Mouse (Mus musculus) embryonic fibroblast, embryonic 13.5 days (primary cell): ENCODE results near the gene Plpp7. TPM values are rescaled to one million over a fixed set of nuclear protein-coding genes. Genes with fewer than 3 reads are reported as not detected.

Experiments
- H3K27ac ChIP-seq: 2 replicates; pipeline ENCODE4 v1.5.1; 2012; ENCODE audit warnings: low read length, control low read depth, inconsistent platforms; ENCODE audit not compliant: insufficient read depth
- H3K4me1 ChIP-seq: 2 replicates; pipeline ENCODE4 v1.6.1; 2011; ENCODE audit warnings: low read length; ENCODE audit not compliant: control insufficient read depth, insufficient read depth
- H3K4me3 ChIP-seq: 2 replicates; pipeline ENCODE4 v1.5.1; 2011; ENCODE audit warnings: mild to moderate bottlenecking, control low read depth, low read length; ENCODE audit not compliant: insufficient read depth
- CTCF ChIP-seq: IDR thresholded peaks from 2 replicates; pipeline ENCODE4 v1.5.1; 2011; ENCODE audit warnings: mild to moderate bottlenecking, control low read depth, low read length, moderate library complexity, borderline replicate concordance; ENCODE audit not compliant: insufficient read depth
- POLR2A ChIP-seq: IDR thresholded peaks from 2 replicates; pipeline ENCODE4 v1.6.1; 2011; ENCODE audit warnings: low read depth, mild to moderate bottlenecking, control low read depth, low read length, moderate library complexity
- polyA plus RNA-seq: library from polyadenylated mRNA; stranded (reverse); fragments of >200 nt; gene quantifications from 2 replicates; pipeline ENCODE4 v1.2.4, GENCODE M21; 2011; ENCODE audit warnings: low read depth; ENCODE audit not compliant: missing spikeins, insufficient read length

Gene Plpp7
- polyA plus RNA-seq, 1 experiment, result 1.1 TPM

GRCm38 (mm10) chr2:32058716-32059115, 36.6 kb upstream of the Plpp7 start:
- TF ChIP-seq POLR2A, result no peak
- TF ChIP-seq CTCF, result no peak
- Histone ChIP-seq H3K4me1 (no peaks in the 10 kb centered on the region), H3K27ac (no peak overlapping the region), H3K4me3 (no peak overlapping the region)

GRCm38 (mm10) chr2:32059613-32060012, 35.7 kb upstream of the Plpp7 start:
- no peaks in the 10 kb centered on the region for H3K4me1 ChIP-seq
- no peak overlapping the region for H3K4me3 ChIP-seq
- H3K27ac ChIP-seq, result no peak overlapping the region
- no peak for TF ChIP-seq POLR2A
- TF ChIP-seq CTCF, result no peak

- H3K4me3 ChIP-seq, result no peak overlapping the region
- no peaks in the 10 kb centered on the region for H3K4me1 ChIP-seq
- TF ChIP-seq CTCF (no peak), POLR2A (no peak)
- no peak overlapping the region for H3K27ac ChIP-seq
Measured at GRCm38 (mm10) chr2:32060228-32060805, 35.0 kb upstream of the Plpp7 start.

GRCm38 (mm10) chr2:32061189-32061588, 34.1 kb upstream of the Plpp7 start:
- Histone ChIP-seq H3K27ac (no peak overlapping the region), H3K4me1 (no peaks in the 10 kb centered on the region), H3K4me3 (no peak overlapping the region)
- TF ChIP-seq POLR2A (no peak), CTCF (no peak)

GRCm38 (mm10) chr2:32061722-32062505, 33.4 kb upstream of the Plpp7 start:
- H3K4me3 ChIP-seq, result no peak overlapping the region
- TF ChIP-seq POLR2A (no peak), CTCF (no peak)
- no peak overlapping the region for H3K27ac ChIP-seq
- H3K4me1 ChIP-seq, result no peaks in the 10 kb centered on the region

GRCm38 (mm10) chr2:32062626-32063410, 32.5 kb upstream of the Plpp7 start:
- Histone ChIP-seq H3K4me3 (no peak overlapping the region), H3K27ac (no peak overlapping the region), H3K4me1 (no peaks in the 10 kb centered on the region)
- no peak for TF ChIP-seq POLR2A
- no peak for TF ChIP-seq CTCF

- Histone ChIP-seq H3K4me1 (no peaks in the 10 kb centered on the region), H3K4me3 (no peak overlapping the region), H3K27ac (no peak overlapping the region)
- TF ChIP-seq POLR2A (no peak), CTCF (no peak)
Measured at GRCm38 (mm10) chr2:32063451-32064151, 31.7 kb upstream of the Plpp7 start.

- TF ChIP-seq CTCF (no peak), POLR2A (no peak)
- no peak overlapping the region for H3K27ac ChIP-seq
- H3K4me1 ChIP-seq, result no peaks in the 10 kb centered on the region
- no peak overlapping the region for H3K4me3 ChIP-seq
Measured at GRCm38 (mm10) chr2:32064913-32065312, 30.4 kb upstream of the Plpp7 start.

- Histone ChIP-seq H3K4me1 (no peaks in the 10 kb centered on the region), H3K27ac (no peak overlapping the region), H3K4me3 (no peak overlapping the region)
- no peak for TF ChIP-seq POLR2A
- no peak for TF ChIP-seq CTCF
Measured at GRCm38 (mm10) chr2:32065371-32065791, 29.9 kb upstream of the Plpp7 start.
